ENCODE assay signal across 9 mouse cellular contexts in genomic region chr12:5253289-5254005, GRCm38 (mm10).
DNase-seq lines count a peak whose midpoint lies in the region; ATAC-seq and TF ChIP-seq lines count a peak whose summit lies in the region.
"Had no signal": no experiment of that assay in that cellular context is flagged by ENCODE, and none has a peak within 500 bp of the region (broad histone marks: within the 10 kb centered on the region; RNA-seq: fewer than 3 reads in every experiment).

No protein-coding gene starts in this region.

- no peak overlapping the region for H3K4me2 ChIP-seq in hindbrain, embryonic 13.5 days
- H3K4me2 ChIP-seq in midbrain, embryonic 12.5 days (replicated peaks): no peak overlapping the region

- ATAC-seq in hindbrain, embryonic 13.5 days (ENCODE audit: low FRiP score): peak; percentile 26; the same call in 1 of the 2 replicates
- ATAC-seq in midbrain, embryonic 12.5 days (ENCODE audit: low FRiP score, low read depth): peak; percentile 55; the same call in 1 of the 2 replicates

- H3K9ac ChIP-seq in hindbrain, embryonic 13.5 days: no peak overlapping the region
- H3K9ac ChIP-seq in midbrain, embryonic 12.5 days (replicated peaks): no peak overlapping the region

- H3K4me1 ChIP-seq in hindbrain, embryonic 13.5 days (replicated peaks): peaks cover 67% of the 10 kb centered on the region
- H3K4me1 ChIP-seq in midbrain, embryonic 12.5 days: peaks cover 42% of the 10 kb centered on the region
- H3K4me1 ChIP-seq in thymus, adult 2 months (replicated peaks; ENCODE audit: control insufficient read depth, insufficient read depth, low read length): no peaks in the 10 kb centered on the region

- TF ChIP-seq CTCF in thymus, adult 2 months (IDR thresholded peaks at IDR 0.05; ENCODE audit: borderline replicate concordance, control insufficient read depth, extremely low read depth, insufficient read depth, low read length, poor library complexity): no peak

- no peaks in the 10 kb centered on the region for H3K27me3 ChIP-seq in hindbrain, embryonic 13.5 days
- no peaks in the 10 kb centered on the region for H3K27me3 ChIP-seq in midbrain, embryonic 12.5 days
- H3K27me3 ChIP-seq in thymus, adult 2 months (ENCODE audit: control insufficient read depth, insufficient read depth, low read length): no peaks in the 10 kb centered on the region

- H3K36me3 ChIP-seq in hindbrain, embryonic 13.5 days: no peaks in the 10 kb centered on the region
- no peaks in the 10 kb centered on the region for H3K36me3 ChIP-seq in midbrain, embryonic 12.5 days
- H3K36me3 ChIP-seq in thymus, adult 2 months (ENCODE audit: control insufficient read depth, insufficient read depth, low read length): no peaks in the 10 kb centered on the region

- no peak for TF ChIP-seq POLR2A in thymus, adult 2 months (IDR thresholded peaks at IDR 0.05; ENCODE audit: control insufficient read depth, extremely low read depth, insufficient read depth, low read length, poor library complexity)

- no peaks in the 10 kb centered on the region for H3K9me3 ChIP-seq in hindbrain, embryonic 13.5 days
- no peaks in the 10 kb centered on the region for H3K9me3 ChIP-seq in midbrain, embryonic 12.5 days

- WGBS in hindbrain, embryonic 13.5 days: 63% methylated on average over 10 of the region's 10 CpGs
- 57% methylated on average over 10 of the region's 10 CpGs for WGBS in midbrain, embryonic 12.5 days
- WGBS in thymus, adult 2 months: 90% methylated on average over 10 of the region's 10 CpGs

- H3K4me3 ChIP-seq in hindbrain, embryonic 13.5 days: no peak overlapping the region
- H3K4me3 ChIP-seq in midbrain, embryonic 12.5 days: no peak overlapping the region
- H3K4me3 ChIP-seq in thymus, adult 2 months (ENCODE audit: control insufficient read depth, insufficient read depth, low read length): no peak overlapping the region

- H3K27ac ChIP-seq in hindbrain, embryonic 13.5 days: peak overlapping the region; percentile 80
- H3K27ac ChIP-seq in midbrain, embryonic 12.5 days (replicated peaks): peak overlapping the region; percentile 69
- no peak overlapping the region for H3K27ac ChIP-seq in thymus, adult 2 months (ENCODE audit: control insufficient read depth, insufficient read depth, low read length)

- DNase-seq in cerebellum, adult 9-10 months: peak; percentile 21
- DNase-seq in cerebellum, adult 11-12 months: no peak
- peak; percentile 43 to 49 for DNase-seq in cerebellum, postnatal 25 days
- no peak for DNase-seq in adrenal gland, postnatal 4 days (ENCODE audit: low spot score in 2 of 2)
- DNase-seq in thymus, adult 2 months: no peak
- no peak for DNase-seq in spleen, adult 12 weeks (ENCODE audit: low spot score)
- DNase-seq: right cerebral cortex, postnatal 25 days had no signal

Comparison
In these comparisons a context has a peak if more than half of its experiments do, and no peak if none do; other contexts are left out.
1. DNase-seq: peak in cerebellum, adult 9-10 months (single experiment) and cerebellum, postnatal 25 days (2 of 2); none in cerebellum, adult 11-12 months (single experiment), adrenal gland, postnatal 4 days (0 of 2), thymus, adult 2 months (single experiment) and spleen, adult 12 weeks (single experiment).